Mouse (Mus musculus) neural tube, embryonic 14.5 days (tissue): ENCODE data around the gene Smyd1. TPM values are rescaled to one million over a fixed set of nuclear protein-coding genes. Genes with fewer than 3 reads are reported as not detected.

Source experiments
- microRNA-seq: library from miRNA; unstranded; fragments of <30 nt; microRNA quantifications from one replicate; pipeline ENCODE4, GENCODE M21; 2016
- polyA plus RNA-seq: library from polyadenylated mRNA; unstranded; fragments of >200 nt; fragmentation: Nextera tagmentation; extraction: Ambion mirVana; gene quantifications from 2 replicates; pipeline ENCODE4 v1.2.1, GENCODE M21; 2014

The Smyd1 gene
- polyA plus RNA-seq, 1 experiment from 2014 or later = 0.27 TPM

Small RNAs within 50 kb of the gene (microRNA-seq; reads per million reads assigned to microRNA genes)
- gene Mir8112 = 31.6 reads per million, percentile 29 among the genes with 10 or more reads in this experiment

Other genes with a start within 250 kb of the Smyd1 start
- gene Thnsl2, start 177.8 kb downstream of the Smyd1 start, polyA plus RNA-seq = 4.6 and 5.4 TPM in 2 replicates
- gene Fabp1, start 122.4 kb downstream of the Smyd1 start, polyA plus RNA-seq = not detected in 2 replicates
- 15.7 and 20.8 TPM in 2 replicates for gene Krcc1, start 50.6 kb downstream of the Smyd1 start, polyA plus RNA-seq
- not detected in 2 replicates for gene Cd8b1, start 555 bp upstream of the Smyd1 start, polyA plus RNA-seq
- gene Cd8a, start 51.2 kb upstream of the Smyd1 start, polyA plus RNA-seq = not detected in 2 replicates
- 6.7 and 8.4 TPM in 2 replicates for gene Rmnd5a, start 118.4 kb upstream of the Smyd1 start, polyA plus RNA-seq
- gene Rnf103, start 171.7 kb upstream of the Smyd1 start, polyA plus RNA-seq = 30.7 and 32.1 TPM in 2 replicates
- 51.0 and 62.9 TPM in 2 replicates for gene Chmp3, start 221.6 kb upstream of the Smyd1 start, polyA plus RNA-seq